Mouse (Mus musculus) bone marrow, adult 2 months (tissue): ENCODE measurements around the gene Adgrg5.

Source experiments
- CTCF ChIP-seq: fragments of 200-500 bp; IDR thresholded peaks from 2 replicates; pipeline ENCODE4 v1.5.1; 2011; ENCODE audit warnings: low read length, control low read depth; ENCODE audit not compliant: control insufficient read depth, insufficient read depth
- POLR2A ChIP-seq: fragments of 200-500 bp; IDR thresholded peaks from 2 replicates; pipeline ENCODE4 v1.6.1; 2011; ENCODE audit warnings: low read depth, mild to moderate bottlenecking, control low read depth, low read length, borderline replicate concordance; ENCODE audit not compliant: control insufficient read depth

DNA sequence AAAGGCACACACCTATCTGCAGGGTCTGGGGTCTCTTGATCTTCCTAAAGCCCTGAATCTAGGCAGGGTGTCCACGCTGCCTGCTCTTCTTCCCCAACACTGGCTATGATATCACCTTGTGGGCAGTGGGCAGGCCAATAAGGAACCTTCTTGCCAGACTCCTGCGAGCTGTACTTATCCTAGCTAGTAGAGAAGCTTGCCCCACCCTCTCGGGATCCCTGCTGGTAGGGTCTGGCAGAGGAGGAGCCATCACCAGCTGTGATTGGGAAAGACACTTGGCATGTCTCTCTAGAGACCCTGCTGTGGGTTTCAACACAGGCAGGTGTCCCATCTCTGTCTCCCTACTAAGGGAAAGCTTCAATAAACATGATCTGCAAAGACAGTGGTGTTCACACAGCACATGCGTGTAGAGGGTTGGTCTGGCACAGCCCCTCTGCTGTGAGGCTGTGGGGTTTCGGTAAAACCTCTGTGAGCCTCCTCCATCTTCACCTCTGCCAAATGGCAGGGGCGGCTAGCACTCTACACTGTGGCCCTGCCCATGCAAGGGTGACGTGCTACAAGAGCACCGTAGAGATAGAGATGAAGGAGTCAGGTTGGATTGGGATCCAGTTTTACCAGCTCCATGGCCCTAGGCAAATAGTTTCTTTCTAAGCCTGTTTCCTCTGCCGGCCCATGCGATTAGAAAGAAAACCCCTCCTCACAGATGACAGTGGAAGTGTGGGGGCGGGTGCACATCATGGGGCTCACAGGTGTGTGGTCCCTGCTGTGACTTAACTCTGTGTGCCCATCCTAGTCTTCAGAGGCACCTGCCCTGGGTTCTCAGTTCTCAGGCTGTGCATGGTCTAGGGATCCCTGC, 67.3 kb downstream of the Adgrg5 start:
- TF ChIP-seq POLR2A: no peak
- TF ChIP-seq CTCF: no peak
